Mouse (Mus musculus): ENCODE results near the gene Sh2d2a. TPM values are rescaled to one million over a fixed set of nuclear protein-coding genes. Genes with fewer than 3 reads are reported as not detected.
"Not testable (repeated sequence)": the region's sequence is repeated elsewhere in the genome, so short reads cannot be mapped to it uniquely, and the experiment has no call there.

Sh2d2a gene
- total RNA-seq, 1 experiment from 2014 or later = 64.0 TPM

DNA sequence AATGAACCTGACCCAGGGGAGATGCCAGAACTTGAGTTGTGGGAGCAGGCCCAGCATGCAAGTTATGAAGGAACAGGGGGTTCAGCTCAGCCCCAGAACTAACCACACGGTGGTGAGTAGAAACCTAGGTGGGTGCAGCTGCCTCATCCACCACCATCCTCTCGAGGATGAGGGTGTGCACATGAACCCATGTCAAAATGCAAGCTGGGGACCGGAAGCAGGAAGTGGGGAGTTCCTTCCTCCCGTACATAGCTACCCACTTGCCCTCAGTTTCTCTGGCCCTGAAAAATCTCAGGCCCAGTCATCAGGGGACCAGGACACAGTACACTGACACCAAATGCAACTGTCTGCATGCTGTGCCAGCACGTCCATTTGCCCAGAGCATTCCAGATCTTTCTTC lies 1.1 kb downstream of the Sh2d2a start:
- no peak for ATAC-seq (replicated peaks; ENCODE audit: insufficient number of reproducible peaks, low FRiP score, low TSS enrichment, poor library complexity, severe bottlenecking)

DNA sequence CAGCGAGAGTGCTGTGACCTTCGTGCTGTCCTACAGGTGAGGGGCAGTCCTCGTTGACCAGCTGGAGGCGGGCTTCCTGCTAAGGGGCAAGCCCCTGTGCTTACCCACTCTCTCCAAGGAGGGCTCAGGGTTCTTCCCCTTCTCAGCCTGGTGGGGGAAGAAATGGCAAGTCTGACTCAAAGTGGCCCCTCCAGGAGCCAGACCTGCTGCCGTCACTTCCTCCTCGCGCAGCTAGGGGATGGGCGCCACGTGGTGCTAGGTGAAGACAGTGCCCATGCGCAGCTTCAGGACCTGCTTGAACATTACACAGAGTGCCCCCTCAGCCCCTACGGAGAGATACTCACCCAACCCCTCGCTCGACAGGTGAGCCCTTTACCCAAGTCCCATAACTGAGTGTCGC lies 2.6 kb downstream of the Sh2d2a start:
- no peak for ATAC-seq (replicated peaks; ENCODE audit: insufficient number of reproducible peaks, low FRiP score, low TSS enrichment, poor library complexity, severe bottlenecking)

DNA sequence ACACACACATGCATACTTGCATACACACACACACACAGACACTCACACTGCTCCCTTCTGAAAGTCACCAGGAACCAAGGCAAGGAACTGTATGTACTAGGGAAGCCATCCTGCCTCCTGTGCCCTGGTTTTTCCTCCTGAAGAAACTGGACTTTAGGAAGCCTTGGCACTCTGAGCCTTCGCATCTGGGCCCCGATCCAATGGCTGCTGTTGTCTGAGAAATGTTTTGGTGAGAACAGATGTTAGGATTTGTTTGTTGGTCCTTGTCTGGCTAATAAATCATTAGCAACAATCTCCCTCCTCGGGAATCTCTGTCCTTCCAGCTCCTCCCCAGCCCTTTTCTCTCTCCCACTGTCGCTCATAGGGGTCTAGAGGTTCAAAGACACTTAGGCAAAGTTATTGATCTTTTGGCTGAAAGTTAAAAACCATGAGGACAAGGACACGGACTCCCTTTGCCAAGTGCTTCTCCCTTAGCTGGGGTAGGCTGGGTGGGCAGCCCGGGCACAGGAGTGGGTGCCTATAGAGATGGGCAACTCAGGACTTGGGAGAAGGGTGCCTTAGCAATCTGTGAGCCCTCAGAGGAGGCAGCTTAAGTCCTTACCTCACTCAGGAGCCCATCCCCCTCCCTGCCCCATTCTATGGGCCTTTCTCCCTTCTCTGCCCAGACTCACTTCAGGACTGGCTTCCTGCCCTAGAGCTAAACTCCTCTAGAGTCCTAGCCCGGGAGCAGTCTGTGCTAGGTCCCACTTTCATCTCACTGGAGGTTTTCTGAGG lies 8.4 kb downstream of the Sh2d2a start:
- ATAC-seq (replicated peaks; ENCODE audit: insufficient number of reproducible peaks, low FRiP score, low TSS enrichment, poor library complexity, severe bottlenecking) = no peak

DNA sequence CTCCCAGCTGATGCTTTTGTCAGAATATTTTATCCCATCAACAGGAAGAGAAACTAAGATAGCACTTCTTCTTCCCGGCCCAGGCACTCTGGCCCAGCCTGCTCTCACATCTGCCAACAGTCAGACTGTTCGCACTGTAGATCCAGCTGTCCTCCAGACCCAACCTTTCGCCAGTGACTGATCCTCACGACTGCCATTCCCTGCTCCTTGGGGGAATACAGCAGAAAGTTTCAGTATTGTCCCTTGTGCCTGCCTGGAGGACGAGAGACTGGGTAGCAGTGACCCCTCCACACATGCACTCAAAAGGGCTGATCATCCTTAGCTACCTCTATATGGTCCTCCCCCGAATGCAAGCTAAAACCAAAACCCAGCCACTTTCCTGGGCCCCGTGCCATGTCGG lies 9.4 kb downstream of the Sh2d2a start:
- ATAC-seq (replicated peaks; ENCODE audit: insufficient number of reproducible peaks, low FRiP score, low TSS enrichment, poor library complexity, severe bottlenecking) = no peak

- no peak for ATAC-seq (replicated peaks; ENCODE audit: insufficient number of reproducible peaks, low FRiP score, low TSS enrichment, poor library complexity, severe bottlenecking)
These were observed 11.1 kb downstream of the Sh2d2a start for GRCm38 (mm10) chr3:87857666-87858065.

GRCm38 (mm10) chr3:87859813-87860212 lies 13.3 kb downstream of the Sh2d2a start:
- ATAC-seq (replicated peaks; ENCODE audit: insufficient number of reproducible peaks, low FRiP score, low TSS enrichment, poor library complexity, severe bottlenecking) = peak; percentile 77

- ATAC-seq (replicated peaks; ENCODE audit: insufficient number of reproducible peaks, low FRiP score, low TSS enrichment, poor library complexity, severe bottlenecking) = not testable (repeated sequence)
These were observed 17.6 kb downstream of the Sh2d2a start for GRCm38 (mm10) chr3:87864111-87864510.

GRCm38 (mm10) chr3:87877730-87878129 lies 31.2 kb downstream of the Sh2d2a start:
- no peak for ATAC-seq (replicated peaks; ENCODE audit: insufficient number of reproducible peaks, low FRiP score, low TSS enrichment, poor library complexity, severe bottlenecking)

GRCm38 (mm10) chr3:87884291-87884690 lies 37.7 kb downstream of the Sh2d2a start:
- no peak for ATAC-seq (replicated peaks; ENCODE audit: insufficient number of reproducible peaks, low FRiP score, low TSS enrichment, poor library complexity, severe bottlenecking)

DNA sequence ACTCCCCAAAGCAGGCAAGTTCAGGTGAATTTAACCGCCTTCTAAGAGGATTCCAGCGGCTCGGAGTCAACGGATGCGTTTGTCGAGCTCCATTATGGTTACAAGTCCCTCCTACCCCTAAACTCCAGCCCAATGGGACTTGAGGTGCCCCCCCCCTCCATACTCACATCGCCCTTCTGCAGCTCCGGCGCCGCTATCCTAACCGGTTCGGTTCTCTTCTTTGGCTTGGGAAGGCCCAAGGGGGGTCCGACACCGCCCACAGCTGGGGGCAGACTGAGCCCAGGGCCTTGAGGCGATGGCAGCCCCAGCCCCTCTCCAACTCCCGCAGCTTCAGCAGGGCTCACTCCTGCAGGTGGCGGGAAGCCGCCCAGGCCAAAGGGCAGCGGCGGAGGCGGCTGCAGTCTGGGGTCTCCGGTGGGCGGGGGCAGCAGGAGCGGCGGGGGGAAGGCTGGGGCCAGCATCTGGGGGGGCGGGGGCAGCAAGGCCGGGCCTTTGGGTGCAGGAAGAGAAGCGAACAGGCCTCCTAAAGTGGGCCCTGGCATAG lies 38.2 kb downstream of the Sh2d2a start:
- ATAC-seq (replicated peaks; ENCODE audit: insufficient number of reproducible peaks, low FRiP score, low TSS enrichment, poor library complexity, severe bottlenecking) = no peak

- ATAC-seq (replicated peaks; ENCODE audit: insufficient number of reproducible peaks, low FRiP score, low TSS enrichment, poor library complexity, severe bottlenecking) = peak; percentile 97
These were observed 38.9 kb downstream of the Sh2d2a start, which contains the start of gene Prcc for GRCm38 (mm10) chr3:87885281-87886003. Gene Prcc (minus strand): TSS chr3:87885608.

DNA sequence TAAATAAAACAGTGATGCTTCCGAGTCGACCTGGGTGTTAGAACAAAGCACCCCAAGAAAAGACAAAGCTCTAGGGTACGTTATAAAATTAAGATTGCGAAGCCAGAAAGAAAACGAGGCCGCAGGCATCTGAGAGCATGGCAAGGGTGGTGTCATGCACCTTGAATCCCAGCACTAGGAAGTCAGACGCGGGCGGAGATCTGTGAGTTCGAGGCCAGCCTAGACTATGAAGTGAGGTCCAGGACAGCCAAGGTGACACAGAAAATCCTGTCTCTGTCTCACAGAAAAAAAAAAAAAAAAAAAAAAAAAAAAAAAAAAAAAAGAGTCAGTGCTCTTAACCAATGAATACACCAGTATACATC lies 39.4 kb downstream of the Sh2d2a start:
- ATAC-seq (replicated peaks; ENCODE audit: insufficient number of reproducible peaks, low FRiP score, low TSS enrichment, poor library complexity, severe bottlenecking) = no peak

DNA sequence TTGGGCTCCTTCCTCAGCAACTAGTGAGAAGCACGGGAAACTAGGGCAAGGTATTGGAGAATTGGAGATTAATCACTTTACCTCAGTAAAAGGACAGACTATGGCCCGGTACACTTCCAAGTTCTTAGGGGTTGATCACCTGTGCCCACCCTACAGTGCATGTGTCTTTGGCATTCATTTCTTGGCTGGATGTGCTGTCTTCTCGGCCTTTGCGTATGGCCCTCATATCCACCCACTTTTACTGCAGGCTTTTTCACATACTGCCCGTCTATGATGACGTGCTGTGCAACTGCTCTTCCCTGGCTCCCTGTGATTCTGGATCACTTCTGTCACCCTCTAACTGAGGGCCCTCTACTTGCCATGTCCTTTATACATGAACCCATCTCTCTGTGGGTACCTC lies 39.9 kb downstream of the Sh2d2a start:
- ATAC-seq (replicated peaks; ENCODE audit: insufficient number of reproducible peaks, low FRiP score, low TSS enrichment, poor library complexity, severe bottlenecking) = no peak

DNA sequence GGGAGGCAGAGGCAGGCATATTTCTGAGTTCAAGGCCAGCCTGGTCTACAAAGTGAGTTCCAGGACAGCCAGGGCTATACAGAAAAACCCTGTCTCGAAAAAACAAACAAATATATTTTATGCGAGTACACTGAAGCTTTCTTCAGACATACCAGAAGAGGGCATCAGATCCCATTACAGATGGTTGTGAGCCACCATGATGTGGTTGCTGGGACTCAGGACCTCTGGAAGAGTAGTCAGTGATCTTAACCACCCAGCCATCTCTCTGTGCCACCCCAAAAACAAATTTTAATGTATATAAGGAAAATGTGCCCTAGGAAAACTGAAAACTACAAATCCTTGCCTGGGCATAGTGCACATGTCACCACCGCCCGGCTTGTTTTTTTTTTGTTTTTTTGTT lies 40.8 kb downstream of the Sh2d2a start:
- ATAC-seq (replicated peaks; ENCODE audit: insufficient number of reproducible peaks, low FRiP score, low TSS enrichment, poor library complexity, severe bottlenecking) = not testable (repeated sequence)

GRCm38 (mm10) chr3:87891481-87891880 lies 44.9 kb downstream of the Sh2d2a start:
- ATAC-seq (replicated peaks; ENCODE audit: insufficient number of reproducible peaks, low FRiP score, low TSS enrichment, poor library complexity, severe bottlenecking) = no peak

DNA sequence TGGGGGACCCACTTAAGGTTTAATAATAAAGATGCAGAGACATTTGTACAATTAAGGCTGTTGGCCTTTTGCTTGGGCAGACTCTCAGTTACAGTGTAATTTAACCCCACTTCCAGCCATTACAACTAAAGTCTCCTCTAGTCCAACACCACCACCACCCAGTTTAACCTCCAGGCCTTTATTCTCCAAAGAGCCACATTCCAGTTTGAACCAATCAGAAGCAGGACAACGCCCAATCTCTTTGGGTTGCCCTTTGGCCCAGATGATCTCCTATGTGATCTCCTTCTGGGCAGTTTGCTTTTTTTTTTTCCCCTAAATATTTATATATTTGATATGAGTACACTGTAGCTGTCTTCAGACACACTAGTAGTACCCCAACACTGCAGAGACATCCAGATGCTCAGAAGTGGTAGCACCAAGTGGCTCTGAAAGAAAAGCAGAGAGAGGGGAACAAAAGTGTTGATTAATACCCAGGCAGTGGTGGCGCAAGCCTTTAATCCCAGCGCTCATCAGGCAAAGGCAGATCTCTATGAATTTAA lies 46.9 kb downstream of the Sh2d2a start:
- ATAC-seq (replicated peaks; ENCODE audit: insufficient number of reproducible peaks, low FRiP score, low TSS enrichment, poor library complexity, severe bottlenecking) = no peak

DNA sequence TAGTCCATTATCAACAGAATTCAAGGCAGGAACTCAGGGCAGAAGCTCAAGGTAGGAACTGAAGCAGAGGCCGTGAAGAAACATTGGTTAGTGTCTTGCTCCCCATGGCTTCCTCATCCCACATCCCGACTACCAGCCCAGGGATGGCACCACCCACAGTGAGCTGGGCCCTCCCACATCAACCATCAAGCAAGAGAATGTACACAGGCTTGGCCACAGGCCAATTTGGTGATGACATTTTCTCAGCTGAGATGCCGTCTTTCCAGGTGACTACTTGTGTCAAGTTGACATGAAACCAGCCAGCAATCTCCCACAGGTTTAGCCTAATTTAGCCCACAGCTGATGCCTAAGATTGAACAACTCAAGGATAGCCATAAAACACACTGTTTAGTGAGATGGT lies 52.7 kb downstream of the Sh2d2a start:
- no peak for ATAC-seq (replicated peaks; ENCODE audit: insufficient number of reproducible peaks, low FRiP score, low TSS enrichment, poor library complexity, severe bottlenecking)

DNA sequence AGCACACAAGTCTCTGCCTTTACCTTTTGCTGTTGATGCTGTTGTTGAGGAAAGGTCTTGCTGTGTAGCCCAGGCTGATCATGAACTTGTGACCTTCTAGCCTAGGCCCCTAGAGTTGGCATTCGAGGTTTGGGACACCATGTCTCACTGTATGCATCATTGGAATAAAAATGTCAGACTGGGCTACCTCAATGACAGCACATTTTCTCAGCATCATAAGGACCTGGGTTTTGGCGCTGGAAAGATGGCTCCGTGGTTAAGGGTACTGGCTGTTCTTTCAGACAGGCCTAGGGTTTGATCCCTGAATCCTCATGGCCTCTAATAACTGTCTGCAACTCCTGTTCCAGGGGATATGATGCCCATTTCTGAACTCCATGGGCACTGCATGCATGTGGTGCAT lies 53.2 kb downstream of the Sh2d2a start:
- ATAC-seq (replicated peaks; ENCODE audit: insufficient number of reproducible peaks, low FRiP score, low TSS enrichment, poor library complexity, severe bottlenecking) = no peak

DNA sequence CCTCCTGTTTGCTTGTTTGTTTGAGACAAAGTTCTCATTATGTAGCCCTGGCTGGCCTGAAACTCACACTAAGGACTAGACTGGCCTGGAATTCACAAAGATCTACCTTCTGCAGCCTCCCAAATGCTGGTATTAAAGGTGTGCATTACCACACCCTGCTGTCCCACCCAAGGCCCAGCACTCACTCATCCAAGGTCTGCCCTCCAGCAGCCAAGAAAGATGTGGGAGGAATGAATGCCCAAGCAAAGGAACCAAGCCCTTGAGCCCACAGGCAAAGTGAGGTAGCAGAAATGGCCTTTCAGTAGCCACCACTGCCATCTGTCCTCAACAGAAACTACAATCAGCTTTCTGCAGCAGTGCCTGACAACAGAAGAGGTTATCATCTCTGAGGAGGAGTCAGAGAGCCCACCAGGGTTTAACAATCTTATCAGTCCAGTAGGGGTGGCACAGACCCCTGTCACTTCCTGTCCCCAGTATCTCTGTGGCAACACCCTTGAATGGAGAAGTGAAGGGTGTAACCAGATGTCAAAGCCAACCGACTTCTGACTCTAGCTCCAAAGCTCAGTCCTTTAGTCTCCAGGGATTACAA lies 54.6 kb downstream of the Sh2d2a start:
- no peak for ATAC-seq (replicated peaks; ENCODE audit: insufficient number of reproducible peaks, low FRiP score, low TSS enrichment, poor library complexity, severe bottlenecking)

All from monocyte, adult 5-6 weeks (primary cell).